Mouse (Mus musculus): Measurements from ENCODE around the gene Lat. TPM values are rescaled to one million over a fixed set of nuclear protein-coding genes. Genes with fewer than 3 reads are reported as not detected.

Gene Lat
- total RNA-seq, 2 experiments from 2014 or later, result 0.81 to 1.1 TPM

DNA sequence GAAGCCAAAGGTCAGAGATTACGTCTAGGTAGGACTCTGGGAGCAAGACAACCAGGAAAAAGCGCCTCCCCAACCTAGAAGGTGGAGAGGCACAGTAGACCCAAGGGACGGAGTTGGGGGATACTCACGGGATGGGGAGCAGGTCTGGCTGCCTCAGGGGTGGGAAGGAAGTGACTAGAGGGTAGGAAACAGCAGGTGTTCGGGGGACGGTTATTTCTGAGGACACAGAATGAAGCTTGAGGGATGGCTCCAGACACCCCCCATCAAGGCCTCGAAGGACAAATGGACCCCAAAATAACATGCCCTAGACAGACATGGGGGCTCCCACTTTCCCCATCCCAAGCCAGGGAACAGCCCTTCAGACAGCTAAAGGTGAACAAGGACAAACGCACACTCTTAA lies 1.0 kb downstream of the Lat start:
- no peak for DNase-seq (ENCODE audit: low spot score in 2 of 2)

DNA sequence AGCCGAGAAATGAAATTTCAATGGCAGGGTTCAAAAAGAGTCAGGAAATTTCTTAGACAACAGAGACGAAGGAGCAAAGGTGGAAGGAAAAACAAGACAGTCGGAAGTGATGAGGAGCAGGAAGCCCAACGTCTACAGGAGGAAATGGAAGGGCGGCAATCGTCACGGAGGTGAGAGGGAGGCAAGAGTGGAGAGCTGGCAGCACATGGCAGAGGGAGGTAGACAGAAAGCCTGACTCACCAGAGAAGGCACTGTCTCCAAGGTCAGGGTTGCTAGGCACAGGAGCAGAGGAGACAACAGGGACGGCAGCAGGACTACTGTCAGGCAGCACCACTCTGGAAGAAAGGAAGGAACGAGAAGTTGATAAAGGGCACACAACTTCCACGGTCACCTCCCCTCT lies 1.7 kb downstream of the Lat start:
- no peak for DNase-seq (ENCODE audit: low spot score in 2 of 2)

DNA sequence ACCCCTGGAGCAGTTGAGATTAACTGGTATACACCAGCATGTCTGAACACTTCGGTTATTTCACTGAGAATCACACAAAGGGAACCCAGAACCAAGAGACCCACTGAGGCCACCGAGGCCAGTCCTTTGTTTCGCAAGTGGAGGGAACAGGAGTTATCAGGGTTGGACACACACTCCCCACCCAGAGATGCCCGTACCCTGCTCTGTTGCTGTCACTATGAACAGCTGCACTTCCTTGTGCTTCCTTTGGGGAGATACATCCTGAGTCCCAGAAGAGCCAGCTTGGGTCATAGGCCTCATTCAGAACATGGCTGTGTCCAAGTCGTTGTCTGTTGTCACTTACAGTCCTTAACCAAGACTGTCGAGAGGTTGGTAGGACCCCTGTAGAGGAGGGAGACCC lies 6.3 kb downstream of the Lat start:
- DNase-seq (ENCODE audit: low spot score in 2 of 2), result no peak

DNA sequence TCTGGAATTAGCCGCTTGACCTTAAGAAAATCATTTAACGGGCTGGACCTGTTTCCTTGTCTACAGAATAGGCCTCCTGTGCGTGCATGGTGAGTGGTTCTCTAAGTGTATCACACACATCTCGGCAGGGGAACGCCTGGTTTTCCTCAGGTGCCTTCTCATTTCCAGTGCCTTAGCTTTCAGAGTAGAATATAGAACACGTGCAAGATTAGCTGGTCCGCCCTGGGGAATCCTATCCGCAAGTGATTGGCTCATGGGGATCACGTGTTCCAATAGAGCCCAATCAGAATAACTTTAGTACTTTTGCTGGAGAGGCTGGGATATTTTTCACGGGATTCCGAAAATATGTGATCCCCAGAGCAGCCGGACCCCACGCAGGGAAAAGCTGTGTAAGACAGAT lies 10.3 kb downstream of the Lat start:
- DNase-seq (ENCODE audit: low spot score in 2 of 2), result no peak

DNA sequence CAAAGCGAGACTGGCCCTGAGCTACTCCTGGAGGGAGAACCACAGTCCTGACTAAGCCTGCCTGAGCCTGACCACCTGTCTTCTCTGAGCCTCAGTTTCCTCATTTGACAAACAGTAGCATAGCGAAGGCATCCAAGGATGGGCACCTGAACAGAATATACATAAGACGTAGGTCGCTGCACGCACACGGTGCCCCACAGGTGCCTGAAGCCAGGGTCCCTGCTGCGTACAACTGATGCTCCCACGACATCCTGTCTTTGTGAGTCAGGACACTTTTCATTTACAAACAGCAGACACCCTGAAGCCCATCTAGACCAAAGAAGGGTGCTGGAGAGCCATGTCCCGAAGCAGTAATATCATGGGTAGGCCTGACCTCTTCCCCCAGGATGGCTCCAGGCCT lies 11.0 kb downstream of the Lat start:
- no peak for DNase-seq (ENCODE audit: low spot score in 2 of 2)

DNA sequence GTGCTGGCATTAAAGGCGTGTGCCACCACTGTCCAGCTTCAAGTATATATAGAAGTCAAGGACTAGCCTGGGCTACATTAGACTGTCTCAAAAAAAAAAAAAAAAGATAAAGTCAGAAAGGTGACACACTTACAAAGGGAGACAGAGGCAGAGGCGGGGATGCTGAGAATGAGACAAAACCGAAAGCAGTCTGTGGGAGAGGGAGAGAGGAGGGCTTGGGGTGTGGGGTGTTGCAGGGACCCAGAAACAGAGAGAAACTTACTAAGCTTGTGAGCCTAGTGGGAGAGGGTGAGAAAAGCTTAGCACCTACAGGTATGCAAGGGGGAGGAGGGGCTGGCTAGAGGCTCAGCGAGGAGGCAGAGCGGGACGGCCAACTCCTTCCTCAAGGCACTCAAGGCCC lies 11.5 kb downstream of the Lat start:
- no peak for DNase-seq (ENCODE audit: low spot score in 2 of 2)

DNA sequence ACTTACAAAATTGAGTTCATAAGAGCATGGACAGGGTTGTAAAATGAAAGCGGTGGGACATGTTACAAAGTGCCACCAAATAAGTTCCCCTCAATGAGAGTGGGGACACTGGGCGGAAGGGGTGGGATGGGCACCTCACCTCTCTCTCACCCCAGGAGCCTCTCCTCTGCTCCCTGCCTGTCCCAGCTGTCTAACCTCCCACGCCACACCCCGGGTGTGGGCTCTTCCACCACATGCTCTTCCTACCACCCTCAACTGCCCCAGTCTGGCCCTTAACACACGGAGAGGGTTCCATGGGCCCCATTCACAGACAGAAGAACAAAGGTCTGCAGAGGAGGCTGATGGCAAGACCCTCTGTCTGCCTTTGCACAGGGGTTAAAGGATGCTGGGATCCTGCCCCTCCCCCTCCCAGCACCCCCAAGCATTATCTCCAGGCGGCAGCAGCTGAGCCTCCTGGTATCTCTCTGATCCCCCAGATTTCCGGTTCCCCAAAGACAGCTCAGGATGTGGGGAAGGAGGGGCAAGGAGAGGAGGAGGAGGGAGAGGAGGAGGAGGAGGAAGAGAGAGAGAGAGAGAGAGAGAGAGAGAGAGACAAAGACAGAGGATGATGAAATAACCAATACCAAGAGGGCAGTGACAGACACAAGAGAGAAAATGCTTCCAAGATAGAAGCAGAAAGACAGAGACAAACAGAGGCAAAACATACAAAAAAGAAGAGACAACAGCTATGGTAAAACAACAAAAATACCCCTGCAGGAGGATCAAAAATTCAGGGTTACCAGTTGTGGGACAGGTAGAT lies 12.4 kb downstream of the Lat start:
- DNase-seq (ENCODE audit: low spot score in 2 of 2), result no peak

DNA sequence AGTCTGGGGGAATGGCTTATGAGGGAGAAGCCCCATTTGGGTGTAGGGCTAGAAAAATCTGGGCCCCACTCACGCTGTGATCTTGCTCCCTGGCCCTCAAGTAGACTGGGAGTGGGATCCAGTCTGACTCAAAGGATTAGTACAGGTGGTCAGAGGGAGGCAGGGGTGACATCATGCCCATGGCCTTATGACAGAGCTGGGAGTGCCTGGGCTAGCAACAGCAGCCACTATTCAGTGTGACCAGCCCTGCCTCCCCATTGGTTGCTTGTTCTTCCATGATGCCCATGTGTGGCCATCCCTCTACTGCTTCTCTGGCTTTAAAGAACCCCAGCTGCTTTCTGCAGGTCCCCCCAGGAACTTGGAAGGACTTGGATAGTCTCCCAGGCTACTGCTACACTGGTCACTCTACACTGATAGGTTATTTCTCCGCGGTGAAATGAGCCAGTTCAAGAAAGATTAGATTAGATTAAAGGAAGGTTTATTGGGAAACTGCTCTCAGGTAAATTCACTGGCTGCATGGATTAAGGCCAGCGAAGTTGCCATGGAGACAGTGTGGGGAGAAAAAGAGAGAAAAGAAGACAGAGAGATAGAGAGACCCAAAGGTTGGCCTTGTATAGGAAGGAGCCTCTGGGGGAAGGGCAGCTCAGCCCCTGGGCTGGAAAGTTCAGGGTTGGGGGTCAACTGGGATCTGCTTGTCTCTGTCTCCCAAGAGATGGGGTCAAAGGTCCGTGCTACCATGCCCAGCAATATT lies 13.3 kb downstream of the Lat start:
- DNase-seq (ENCODE audit: low spot score in 2 of 2), result peak in 1 of 2 experiments; percentile 42

DNA sequence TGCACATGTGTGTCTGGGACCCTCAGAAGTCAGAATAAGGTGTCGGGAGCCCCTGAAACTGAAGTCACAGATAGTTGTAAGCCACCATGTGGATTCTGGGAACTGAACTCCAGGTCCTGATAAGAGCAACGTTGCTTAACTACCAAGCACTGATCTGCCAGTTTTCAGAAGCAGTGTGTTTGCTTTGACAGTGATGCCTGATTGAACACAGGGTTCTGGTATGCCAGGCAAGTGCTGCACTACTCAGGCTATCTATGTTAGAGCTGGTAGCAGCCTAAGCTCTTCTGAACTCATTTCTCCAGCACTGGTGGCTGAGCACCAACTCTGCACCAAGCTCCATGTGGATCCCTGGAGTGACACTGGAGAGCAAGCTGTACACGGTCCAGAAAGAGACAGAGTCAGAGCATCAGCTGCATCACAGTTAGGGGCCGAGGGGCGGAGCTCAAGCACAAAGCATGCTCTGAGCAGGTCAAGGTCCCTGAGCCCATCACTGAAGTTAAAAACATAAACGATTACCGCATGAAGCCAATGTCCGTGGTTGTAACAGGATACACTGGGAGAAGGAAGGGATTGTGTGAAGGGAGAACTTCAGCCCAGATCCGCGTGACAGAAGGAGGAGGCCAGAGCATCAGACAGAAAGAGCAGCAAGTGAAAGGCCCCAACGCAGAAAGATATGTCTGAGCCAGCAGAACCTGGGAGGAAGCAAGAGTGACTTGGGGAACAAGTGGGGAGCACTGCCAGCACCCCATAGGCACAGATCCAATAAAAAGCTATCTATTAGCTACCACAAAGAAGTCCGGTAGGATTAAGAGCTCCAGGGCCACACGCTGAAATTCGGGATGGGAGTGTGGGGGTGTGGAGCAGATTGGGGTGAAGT lies 14.4 kb downstream of the Lat start:
- no peak for DNase-seq (ENCODE audit: low spot score in 2 of 2)

DNA sequence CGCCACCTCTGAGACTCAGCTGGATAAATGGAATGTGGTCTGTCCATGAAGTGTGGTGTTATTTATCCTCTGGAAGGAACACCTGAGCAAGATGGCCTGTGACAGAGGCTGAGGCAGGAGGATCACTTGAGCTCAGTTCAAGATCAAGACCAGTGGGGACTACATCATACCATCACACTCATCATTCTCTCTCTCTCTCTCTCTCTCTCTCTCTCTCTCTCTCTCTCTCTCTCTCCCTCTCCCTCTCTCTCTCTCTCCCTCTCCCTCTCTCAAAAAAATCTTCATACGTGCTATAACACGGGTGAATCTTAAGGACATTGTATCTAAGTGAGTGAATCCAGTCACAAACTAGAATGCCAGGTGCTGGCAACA lies 15.4 kb downstream of the Lat start:
- DNase-seq (ENCODE audit: low spot score in 2 of 2), result no peak

DNA sequence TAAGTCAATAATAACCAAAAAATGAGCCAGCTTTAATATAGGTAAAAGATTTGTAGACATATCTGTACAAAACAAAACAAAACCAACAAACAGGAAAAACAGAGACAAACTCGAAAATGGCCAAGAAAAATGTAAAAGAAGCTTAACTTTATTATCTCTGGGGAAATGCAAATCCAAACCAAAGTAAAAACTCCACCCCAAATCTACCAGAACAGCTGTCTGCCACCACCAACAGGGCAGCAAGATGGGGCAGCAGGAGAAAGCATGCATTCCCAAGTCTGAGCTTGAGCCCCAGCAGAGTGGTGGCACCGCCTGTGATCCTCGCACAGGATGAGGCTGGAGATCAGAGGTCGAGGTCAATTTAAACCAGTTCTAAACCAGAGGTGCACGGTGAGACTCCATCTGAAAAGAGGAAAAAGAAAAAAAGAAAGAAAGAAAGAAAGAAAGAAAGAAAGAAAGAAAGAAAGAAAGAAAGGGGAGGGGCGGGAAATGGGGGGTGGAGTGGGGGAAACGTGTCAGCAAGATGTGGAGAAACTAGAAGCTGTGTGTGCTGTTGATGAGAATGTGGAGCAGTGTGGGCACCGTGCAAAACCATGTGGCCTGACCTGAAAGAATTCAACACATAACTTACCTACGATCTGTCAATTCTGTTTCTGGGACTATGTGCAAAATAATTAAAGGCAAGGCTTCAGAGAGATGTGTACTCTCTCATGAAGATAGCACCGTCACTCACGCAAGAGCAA lies 15.9 kb downstream of the Lat start:
- no peak for DNase-seq (ENCODE audit: low spot score in 2 of 2)

DNA sequence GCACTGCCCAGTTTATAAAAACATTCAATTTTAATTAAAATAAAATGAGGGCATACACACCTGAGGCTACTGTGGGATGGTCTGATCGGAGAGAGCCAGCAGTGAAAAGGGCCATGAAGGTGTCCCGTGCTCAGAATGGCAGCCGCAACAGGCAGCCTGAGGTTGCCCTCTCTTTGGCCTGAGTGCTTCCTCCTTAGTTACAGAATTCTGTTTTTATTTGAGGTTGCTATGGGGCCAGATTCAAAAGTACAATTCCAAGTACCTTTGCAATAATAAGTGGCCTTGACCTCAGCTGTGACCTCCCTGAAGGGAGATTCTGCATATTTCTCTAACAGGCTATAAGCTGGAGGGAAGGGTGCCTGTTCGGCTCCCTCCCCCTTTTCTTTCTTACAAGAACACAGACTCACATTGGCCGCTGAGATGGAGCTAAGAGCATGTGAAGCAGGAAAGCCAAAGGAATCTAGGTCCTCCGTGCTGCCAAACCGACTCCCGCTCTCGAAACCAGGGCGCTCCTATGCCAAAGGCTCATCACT lies 17.9 kb downstream of the Lat start:
- DNase-seq (ENCODE audit: low spot score in 2 of 2), result no peak

DNA sequence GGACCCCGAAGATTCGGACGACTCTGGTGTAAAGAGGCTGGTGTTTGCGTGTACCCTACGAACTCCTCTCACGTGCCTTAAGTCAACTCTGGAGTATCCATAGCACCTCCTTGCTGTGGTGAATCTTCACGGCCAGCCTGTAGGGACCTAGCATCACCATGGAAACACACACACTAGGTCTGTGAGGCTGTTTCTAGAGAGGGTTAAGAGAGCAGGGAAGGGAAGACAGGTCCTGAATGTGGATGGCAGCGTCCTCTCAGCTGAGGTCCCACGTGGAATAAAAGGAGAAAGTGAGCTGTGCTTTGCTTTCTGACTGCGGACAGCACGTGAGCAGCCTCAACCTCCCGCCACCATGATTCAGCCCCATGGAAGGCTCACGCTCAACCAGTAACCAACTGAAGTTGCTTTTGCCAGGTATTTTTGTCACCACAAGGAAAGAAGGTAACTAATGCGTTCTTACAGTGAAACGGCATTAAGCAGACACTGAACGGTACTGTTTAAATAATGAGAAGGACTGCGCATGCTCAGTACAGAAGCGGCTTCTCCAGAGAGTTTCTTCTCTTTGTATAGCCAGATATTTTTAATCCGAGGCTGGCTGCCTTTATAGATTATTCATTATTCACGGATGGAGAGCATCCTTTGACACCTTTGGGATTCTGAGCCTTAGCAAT lies 18.5 kb downstream of the Lat start:
- no peak for DNase-seq (ENCODE audit: low spot score in 2 of 2)

DNA sequence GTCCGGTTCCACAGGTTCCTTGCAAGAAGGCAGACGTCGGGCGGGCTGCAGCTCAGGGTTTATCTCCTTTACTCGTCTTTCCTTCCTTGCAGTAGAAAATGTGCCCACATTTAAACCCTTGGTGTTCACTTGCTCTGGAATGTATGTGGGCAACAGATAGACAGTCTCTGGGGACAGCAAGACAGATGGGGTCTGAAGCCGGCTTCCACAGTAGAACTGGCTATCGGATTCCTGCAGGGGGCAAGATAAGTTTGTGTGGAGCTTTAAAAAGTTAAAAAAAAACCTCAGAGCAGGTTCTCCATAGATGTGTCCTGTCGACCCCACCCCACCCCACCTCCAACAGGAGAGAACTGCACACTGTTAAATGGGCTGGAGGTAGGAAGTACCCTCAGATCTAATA lies 21.1 kb downstream of the Lat start:
- no peak for DNase-seq (ENCODE audit: low spot score in 2 of 2)

DNA sequence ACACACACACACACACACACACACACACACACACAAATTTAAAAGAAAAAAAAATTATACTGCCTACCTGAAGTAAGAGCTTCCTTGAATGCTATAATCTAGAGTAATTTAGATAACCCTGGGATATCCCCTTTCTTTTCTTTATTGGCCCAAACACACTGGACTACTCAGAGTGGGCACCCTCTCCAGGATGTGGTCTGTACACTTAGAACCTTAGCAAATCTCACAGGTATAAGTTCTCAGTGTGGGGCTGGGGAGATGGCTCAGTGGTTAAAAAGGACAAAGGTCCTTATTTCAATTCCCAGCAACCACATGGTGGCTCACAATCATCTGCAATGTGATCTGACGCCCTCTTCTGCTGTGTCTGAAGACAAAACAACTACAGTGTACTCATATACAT lies 22.3 kb downstream of the Lat start:
- DNase-seq (ENCODE audit: low spot score in 2 of 2), result no peak

DNA sequence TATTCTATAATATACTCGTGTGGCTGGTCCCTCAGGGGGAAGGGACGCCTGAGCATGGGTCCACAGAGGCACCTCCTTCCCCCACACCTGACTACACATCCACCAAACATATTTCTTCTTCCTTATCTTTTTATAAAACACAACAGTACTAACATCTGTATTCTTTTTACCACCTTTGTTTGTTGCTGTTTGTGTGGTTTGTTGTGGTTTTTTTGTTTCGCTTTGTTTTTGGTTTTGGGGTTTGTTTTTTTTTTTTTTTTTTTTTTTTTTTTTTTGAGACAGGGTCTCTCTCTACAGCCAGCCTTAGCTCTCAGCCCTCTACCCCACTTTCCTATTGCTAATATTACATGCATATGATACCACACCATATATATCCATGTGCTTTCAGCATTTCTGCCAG lies 23.4 kb downstream of the Lat start:
- DNase-seq (ENCODE audit: low spot score in 2 of 2), result no peak

DNA sequence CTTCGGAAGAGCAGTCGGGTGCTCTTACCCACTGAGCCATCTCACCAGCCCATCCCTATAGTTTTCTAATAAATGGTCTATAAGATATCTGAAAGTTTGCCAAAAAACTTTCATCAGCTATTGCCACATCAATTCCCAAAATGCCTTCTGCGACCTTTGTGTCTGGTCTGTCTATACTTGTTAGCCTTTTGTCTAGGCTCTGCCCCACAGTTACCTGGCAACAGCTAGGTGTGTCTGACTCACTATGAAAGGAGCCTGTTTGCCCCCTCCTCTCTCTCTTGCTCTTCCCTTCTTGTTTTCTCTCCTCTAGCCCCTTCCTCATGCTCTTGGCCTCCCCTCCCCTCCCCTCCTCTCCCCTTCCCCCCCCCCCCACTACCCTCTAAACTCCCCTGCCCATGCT lies 23.8 kb downstream of the Lat start:
- no peak for DNase-seq (ENCODE audit: low spot score in 2 of 2)

DNA sequence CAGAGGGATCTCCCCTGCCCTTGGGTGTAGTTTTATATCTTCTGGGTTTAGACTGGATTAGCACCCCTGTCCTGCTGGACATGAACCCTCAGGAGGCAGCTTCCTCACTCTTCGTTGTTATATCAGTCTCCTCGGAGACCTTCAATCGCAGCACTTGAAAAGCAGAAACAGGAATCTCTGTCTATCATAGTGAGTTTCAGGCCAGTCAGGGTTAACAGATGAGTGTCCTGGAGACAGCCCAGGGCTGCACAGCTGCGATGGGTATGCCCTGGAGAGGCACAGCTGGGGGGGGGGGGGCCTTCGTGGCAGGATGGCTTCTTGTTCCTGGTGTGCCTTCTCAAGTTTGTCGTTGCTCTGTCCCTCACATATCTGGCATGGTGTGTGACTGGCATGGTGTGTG lies 28.5 kb downstream of the Lat start:
- no peak for DNase-seq (ENCODE audit: low spot score in 2 of 2)

DNA sequence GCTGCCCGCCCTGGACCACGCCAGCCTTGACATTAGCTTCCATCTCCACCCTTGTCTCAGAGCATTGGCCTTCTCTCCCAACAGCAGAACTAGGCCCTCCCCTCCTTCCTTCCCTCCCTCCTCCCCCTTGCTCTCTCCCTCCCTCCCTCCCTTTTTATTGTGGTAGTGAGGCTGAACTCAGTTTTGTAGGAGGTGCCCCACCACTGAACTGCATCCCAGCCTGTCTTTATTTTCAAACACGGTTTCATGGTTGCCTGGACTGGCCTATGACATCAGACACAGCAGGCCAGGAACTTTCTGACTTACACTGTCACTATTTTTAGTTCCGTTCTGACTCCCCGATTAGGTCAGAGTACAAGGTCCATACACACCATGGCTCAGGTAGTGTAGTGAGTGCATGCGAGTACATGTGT lies 29.2 kb downstream of the Lat start:
- DNase-seq (ENCODE audit: low spot score in 2 of 2), result no peak

DNA sequence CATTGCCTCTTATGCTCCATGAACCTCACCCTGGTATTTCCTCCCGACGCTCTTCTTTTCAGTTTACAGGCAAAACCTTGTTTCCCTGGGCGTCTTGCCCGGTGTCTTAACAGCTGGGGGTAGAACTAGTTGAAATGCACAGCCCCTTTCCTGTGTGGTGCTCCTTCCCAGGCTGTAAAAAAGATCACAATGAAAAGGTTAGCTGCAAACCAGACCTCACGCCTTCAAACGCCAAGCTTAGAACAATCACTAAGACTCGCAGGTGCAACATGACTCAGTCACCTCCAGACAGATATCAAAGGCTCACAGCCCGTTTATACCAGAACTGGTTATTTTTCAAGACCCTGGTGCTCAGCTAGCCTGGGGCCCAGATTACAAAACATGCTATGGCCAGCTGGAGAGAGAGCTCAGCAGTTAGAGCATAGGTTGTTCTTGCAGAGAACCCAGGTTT lies 29.8 kb downstream of the Lat start:
- no peak for DNase-seq (ENCODE audit: low spot score in 2 of 2)
